Mouse (Mus musculus) ES-E14 (cell line): ENCODE results near the gene Actc1.

Source experiments
- MAFK ChIP-seq: IDR thresholded peaks from 2 replicates; pipeline ENCODE4 v1.6.1; 2014; ENCODE audit warnings: mild to moderate bottlenecking, low read depth, low read length, inconsistent platforms; ENCODE audit not compliant: insufficient read depth
- ZNF384 ChIP-seq: IDR thresholded peaks from 2 replicates; pipeline ENCODE4 v1.6.1; 2012; ENCODE audit warnings: low read depth, low read length, inconsistent platforms

DNA sequence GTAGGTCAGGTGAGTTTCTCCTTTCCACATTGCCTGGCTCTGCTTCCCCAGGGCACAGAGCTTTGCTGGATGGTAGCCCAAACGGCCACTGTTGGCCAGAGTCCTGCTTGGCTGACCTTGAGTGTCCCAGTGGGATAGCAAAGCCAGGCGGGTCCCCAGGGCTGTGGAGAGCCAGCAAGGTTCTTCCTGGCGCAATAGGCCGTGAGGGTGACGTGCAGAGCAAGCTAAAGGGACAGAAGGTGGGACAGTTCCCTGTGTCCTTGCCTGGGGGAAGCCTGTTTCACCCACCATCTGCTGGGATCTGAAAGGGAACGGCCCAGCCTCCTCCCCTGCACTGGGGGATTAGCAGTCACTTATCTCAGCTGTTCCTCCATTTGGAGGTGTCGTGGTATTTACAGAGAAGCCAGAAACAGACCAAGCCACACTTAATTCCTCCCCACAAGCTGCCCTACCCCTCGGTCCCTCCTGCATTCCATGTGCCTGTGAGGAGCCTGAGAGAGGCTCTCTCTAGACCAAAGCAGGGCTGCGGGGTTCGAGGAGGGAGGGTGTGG, 4.0 kb upstream of the Actc1 start:
- TF ChIP-seq ZNF384 = no peak
- no peak for TF ChIP-seq MAFK
